Mouse (Mus musculus) CH12F3 (cell line): ENCODE data around the gene Klf9.

Experiments used
- in situ Hi-C: fragments of 300-500 bp; cut with MboI; formaldehyde crosslinking; loops from 2 replicates; pipeline ENCODE4 v1.14.3; 2020; ENCODE audit warnings: low sequenced_read_pairs

The Klf9 gene

DNA sequence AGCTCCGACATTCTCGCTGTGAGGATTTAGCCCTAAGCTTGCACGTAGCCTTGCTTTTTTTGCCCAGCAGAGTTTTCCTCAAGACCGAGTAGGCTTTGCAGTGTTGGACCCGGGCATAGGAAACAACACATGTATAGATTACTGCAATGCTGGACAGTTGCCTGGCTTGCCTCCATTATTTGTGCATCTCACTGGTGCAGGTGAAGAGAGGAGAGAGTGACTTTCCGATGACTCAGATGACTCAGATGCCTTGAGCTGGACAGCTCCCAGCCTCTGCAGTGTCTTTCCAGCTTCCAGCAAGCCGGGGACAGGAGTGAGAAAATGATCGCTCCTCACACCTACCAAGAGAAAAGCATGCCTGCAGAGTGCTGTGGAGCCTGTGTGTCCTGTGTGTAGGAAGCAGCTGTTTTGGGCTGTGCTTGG, 21.4 kb downstream of the Klf9 start:
- in situ Hi-C loops: no loop called here

DNA sequence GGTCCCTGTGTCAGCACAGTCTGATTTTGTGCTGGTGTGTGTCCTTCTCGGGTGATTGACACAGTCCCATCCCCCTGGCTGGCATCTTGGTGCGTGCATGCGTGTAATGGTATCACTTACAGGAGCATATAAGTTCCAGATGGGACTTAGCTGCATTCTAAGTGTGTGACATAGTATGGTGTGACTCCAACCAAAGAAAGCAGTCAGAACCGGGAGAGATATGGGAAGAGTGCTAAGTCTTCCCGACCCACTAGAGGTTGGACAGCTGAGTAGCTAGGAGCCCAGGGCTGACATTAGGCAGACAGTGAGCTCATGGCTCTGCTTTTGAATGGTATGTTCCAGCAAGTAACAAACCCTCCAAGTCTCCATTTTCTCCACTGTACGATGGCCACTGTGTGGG, 21.9 kb downstream of the Klf9 start:
- in situ Hi-C loops: no loop called here

DNA sequence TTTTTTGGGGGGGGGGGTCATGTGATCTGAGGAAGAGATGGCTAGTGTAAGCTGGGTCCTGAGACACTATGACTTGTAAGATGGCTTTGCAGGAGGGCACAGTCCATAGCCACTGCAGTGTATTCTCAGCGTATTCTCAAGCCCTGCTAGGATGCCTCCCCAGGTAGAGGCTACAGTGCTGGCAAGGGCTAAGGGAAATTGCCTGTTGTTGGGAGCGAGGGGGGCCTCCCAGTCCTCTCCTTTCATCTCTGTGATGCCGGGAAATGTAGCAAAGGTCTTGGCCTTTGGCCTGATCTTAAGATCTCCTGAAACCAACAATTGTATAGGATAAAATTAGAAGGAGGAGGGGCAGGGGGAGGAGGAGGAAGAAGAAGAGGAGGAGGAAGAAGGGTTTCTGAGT, 22.3 kb downstream of the Klf9 start:
- in situ Hi-C loops: no loop called here

DNA sequence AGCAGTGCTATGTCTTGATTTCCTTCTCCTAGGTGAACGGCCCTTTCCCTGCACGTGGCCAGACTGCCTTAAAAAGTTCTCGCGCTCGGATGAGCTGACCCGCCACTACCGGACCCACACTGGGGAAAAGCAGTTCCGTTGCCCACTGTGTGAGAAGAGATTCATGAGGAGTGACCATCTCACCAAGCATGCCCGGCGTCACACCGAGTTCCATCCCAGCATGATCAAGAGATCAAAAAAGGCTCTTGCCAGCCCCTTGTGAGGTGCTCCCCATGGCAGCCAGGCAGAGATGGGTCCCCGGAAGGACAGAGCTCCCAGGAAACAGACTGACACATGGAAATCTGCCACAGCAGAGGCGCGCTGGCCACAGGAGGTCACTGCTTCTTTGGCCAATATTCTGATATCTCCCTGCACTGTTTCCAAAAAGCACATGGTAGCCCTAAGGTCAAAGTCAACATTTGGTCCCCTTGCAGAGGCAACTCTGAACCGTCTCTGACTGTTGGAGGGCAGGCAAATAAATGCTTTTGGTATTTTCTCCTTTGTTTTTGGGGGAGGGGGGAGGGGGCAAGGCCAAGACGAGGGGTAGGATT, 23.7 kb downstream of the Klf9 start:
- in situ Hi-C loops: no loop called here

DNA sequence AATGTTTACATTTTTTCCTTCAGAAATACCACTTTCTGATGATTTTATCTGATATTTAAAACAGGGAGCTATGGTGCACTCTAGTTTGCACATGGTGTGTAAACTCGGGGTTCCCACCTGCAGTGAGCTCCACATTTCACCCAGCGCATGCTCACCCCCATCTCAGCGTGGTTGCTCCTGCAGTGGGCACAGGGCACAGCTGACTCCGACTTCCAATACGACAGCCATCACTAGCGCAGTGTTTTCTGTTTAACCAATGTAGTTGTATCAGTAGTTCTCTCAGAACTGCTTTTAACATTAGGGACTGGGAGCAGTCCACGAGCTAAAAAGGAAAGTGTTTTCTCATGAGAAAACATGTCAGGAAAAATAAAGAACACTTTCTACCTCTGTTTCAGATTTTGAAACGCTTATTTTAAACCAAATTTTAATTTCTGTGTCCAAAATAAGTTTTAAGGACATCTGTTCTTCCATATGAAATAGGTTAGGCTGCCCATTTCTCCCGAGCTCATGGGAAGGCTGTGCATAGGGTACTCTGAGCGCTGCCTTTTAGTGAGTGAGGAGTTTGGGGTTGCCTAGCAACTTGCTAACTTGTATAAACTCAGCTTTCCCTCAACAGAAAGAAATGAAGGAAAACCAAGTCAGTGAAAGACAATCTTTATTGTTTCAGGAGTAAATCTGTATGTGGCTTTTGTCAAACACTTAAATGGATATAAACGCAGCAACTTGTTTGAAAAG, 25.7 kb downstream of the Klf9 start:
- in situ Hi-C loops: no loop called here

DNA sequence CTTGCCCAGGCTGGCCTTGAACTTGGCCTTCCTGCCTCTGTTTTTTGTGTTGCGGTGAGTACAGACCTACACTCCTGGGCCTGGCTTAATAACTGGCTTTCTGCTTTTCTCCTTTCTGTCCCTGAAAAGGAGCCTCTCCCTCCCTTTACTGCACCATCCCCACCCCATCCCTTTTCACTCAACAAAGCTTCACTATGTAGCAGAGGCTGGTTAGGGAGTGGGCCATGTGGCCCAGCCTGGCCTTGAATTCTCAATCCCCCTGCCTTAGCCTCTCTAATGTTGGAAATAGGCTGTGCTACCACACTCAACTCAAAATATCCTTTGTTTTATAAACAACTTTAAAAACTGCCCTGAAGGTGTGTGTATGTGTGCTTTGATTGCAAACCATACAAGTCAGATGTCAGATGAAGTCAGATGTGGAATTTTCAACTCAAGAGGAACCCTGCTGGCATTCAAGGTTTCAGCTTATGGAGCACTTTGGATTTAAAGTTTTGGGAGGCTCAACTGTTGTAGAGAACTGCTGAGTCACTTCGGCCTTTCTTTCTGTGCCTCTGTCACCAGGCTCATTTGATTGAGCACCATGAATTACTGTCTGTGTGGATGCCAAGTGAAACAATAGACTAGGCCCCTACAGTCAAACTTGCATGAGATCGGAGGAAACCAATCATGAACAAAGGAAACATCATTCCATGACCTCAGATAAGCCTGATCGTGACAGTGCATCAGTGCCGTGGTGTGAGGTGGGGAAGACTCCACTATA, 28.1 kb downstream of the Klf9 start:
- in situ Hi-C loops: no loop called here

DNA sequence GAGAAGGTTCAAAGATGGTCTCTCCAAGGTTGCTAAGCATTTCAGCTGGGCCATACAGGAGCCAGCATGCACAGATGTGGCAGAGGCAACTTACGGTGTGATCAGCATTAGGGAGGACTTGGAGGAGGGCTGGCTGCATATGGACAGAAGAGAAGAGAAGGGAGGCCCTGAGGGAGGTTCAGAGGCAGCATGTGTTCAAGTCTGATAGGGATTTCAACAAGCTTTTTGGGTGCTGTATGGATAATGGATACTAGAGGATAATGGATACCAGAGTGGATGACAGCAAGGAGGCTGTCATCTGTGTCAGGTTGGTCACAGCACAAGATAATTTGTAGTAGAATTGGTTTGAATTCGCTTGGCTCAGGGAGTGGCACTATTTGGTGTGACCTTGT, 28.6 kb downstream of the Klf9 start:
- in situ Hi-C loops: no loop called here

DNA sequence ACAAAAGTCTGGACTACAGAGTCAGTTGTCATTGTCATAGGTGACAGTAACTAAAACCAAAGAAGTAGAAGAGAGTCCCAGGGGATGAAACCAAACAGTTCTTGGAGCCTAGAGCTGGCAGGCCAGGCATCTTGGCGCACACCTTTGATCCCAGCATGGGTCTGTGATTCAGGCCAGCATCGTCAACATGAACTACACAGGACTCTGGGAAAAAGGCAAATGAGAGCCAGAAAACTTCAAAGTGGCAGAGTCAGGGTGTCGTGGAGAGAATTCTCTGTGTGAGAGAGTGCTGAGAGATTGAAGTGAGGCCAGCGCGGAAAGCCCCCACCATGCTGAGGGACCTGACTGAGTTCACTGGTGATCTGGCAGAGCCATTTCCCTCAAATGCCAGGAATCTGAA, 29.4 kb downstream of the Klf9 start:
- in situ Hi-C loops: no loop called here

DNA sequence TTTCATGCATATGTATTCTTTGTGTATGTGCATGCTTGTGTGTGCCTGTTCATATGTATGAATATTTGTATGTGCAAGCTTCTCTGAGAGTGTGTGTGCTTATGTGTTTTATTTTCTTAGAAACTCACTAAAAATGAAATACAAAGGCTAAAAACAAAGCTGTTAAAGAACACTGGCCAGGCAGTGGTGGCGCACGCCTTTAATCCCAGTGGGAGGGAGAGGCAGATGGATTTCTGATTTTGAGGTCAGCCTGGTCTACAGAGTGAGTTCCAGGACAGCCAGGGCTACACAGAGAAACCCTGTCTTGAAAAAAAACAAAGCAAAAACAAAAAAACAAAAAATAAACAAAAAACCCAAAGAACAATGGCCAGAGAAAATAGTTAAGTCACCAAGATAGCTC, 30.1 kb downstream of the Klf9 start:
- in situ Hi-C loops: no loop called here

DNA sequence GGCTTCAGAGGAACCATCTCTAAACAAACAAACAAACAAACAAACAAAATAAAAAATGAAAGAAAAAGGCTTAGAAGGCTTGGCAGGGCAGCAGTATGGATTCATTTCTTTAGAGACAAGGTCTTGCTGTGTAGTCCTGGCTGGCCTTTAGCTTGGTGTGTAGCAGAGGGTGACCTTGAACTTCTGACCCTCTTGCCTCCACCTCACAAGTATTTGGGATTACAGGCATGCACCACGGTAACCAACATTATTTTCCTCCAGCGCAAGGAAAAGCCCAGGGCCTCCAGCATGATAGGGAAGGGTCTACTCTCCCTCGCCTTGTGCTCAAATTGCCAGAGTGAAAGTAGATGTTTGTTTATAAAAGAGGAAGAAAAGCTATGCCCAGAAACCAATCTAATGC, 34.1 kb downstream of the Klf9 start:
- in situ Hi-C loops: no loop called here

DNA sequence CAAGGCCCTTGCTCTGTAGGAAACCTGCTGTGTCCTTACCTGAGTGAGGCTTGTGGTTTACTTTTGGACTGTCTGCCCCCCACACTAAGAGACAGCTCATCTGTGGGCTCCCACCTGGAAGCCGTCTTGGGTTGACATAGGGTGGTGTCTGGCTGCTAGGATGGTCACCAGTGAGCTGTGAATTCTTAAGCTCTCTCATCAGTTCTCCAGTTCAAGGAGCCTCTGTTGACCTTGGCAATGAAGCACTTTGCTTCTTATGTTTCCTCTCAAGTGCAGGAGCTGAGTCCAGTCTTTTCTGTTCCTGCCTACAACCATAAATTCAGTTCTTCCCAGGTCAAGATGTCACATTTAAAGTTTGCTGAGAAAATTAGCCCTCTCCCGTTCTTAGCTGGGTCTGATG, 34.5 kb downstream of the Klf9 start:
- in situ Hi-C loops: no loop called here

DNA sequence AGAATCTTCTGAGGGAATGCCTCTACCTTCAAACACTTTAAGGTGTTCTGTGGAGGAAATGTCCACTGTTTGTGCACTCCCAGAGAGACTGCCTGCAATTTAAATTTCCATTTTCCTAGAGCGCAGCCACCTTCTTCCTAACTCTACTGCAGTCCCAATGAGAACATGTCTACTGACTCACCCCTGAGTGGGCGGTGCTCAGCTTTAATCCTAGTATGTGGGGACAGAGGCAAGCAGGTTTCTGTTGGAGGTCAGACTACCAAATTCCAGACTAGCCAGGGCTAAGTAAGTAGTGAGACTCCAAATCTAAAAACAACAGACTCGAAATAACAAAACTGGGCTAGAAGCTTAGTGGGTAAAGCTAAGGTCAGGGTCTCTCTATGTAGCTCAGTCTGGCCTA, 37.5 kb downstream of the Klf9 start:
- in situ Hi-C loops: no loop called here

DNA sequence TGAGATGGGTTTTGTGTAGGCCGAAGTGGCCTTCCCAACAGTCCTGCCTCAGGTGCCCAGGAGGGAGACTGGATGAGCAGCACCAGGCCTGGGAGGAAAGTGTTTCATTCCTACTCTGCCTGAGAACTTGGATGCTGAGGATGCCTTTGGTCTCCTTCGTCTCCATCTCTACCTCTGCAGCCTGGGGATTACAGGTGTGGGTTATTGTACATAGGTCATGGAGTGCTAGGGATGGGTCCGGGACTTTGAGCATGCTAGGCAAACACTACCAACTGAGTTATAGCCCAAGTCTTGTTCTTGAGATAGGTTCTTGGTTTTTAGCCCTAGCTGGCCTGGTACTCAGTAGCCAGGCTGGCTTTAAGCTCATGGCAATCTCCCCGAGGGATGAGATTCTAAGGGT, 42.5 kb downstream of the Klf9 start:
- in situ Hi-C loops: no loop called here

DNA sequence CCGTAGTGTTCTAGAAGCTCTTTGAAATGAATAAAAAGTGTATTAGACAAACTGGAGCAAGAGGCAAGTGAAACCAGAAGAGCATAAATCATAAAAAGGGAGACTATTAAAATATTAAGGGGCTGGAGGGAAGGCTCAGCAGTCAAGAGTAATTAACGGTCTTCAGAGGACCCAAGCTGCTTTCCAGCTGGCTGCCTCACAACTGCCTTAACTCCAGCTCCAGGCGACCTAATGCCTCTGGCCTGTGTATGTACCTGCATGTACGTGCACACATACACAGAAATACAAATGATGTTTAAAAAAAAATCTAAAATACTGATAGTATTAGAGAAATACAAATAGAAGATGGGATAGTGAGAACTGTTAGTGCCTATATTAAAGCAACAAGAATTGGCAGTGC, 43.0 kb downstream of the Klf9 start:
- in situ Hi-C loops: no loop called here

DNA sequence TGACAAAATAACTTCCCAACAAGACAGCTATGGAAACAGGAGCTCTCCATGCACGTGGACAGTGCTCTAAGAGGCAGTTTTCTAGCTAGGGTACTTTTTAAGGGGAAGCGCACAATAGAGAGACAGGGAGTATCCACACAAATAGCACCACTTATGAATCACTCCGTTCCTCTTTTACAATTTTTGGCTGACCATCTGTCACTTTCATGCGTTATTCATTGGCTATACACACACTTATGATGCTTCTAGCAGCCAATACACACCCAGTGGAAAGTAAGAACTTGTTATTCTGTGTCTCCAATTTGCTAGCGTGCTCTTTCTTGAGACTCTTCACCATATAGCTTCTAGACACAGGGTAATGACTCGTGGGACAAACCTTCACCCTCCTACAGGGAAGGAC, 46.7 kb downstream of the Klf9 start:
- in situ Hi-C loops: no loop called here

DNA sequence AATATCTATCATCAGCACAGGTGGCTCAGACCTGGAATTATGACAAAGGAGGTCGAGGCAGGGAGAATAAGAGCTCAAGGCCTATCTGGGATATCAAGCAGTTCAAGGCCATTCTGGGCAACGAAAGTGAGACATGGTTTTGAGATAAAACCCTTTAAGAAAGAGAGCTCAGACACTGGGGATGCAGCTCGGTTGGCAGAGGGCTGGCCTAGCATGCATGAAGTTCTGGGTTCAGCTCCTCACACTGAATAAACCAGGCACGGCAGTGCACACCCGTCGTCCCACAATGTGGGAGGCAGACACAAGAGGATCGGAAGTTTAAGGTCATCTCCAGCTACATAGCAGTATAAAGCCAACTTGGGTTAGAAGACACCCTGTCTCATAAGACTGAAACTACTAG, 48.0 kb downstream of the Klf9 start:
- in situ Hi-C loops: no loop called here

DNA sequence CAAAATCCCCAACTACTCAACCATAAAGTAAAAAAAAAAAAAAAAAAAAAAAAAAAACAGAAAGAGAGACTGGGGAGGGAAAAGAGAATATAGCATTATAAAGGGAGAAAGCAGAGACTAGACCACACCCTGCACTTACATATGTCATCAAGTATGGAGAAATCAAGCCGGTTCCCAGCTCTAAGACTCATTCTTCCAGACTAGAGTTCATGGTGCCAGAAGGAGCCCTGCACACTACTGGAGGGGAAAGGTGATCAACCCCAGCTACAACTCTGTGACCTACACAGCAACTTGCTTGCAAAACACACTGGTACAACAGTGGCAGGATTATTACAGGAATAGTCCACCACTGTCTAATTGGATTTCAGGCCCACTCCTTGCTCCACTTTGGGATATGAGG, 48.7 kb downstream of the Klf9 start:
- in situ Hi-C loops: no loop called here

DNA sequence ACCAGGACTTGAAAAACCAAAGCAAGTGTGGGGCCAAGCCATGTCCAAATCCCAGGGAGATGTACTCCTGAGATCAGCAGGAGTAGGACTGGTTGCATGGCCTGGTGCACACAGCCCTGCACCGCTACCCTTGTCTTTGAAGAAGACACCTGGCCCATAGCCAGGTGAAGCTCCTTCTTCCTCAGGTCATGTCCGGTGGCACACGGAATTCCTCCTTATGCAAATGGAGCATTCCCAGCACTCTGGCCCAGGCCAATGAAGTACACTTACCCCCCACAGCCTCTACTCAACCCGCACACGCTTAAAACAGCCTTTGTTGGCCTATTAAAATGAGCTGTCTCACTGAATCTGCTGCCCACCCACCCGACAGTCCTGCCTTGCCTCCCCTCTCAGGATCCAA, 50.5 kb downstream of the Klf9 start:
- in situ Hi-C loops: no loop called here

DNA sequence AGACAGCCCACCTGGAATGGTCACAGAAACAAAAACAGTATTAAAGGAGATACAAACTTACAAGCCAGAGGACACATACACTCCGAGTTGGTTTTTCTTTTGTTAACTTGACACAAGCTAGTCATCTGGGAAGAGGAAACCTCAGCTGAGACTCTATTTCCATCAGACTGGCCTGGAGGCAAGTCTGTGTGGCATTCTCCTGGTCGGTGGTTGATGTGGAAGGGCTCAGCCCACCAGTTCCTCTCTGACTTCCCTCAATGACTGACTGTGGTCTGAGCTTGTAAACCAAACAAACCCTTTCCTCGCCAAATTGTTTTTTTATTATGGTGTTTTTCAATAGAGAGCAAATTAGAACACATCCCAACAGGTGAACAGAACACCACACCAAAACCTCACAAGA, 52.0 kb downstream of the Klf9 start:
- in situ Hi-C loops: no loop called here

DNA sequence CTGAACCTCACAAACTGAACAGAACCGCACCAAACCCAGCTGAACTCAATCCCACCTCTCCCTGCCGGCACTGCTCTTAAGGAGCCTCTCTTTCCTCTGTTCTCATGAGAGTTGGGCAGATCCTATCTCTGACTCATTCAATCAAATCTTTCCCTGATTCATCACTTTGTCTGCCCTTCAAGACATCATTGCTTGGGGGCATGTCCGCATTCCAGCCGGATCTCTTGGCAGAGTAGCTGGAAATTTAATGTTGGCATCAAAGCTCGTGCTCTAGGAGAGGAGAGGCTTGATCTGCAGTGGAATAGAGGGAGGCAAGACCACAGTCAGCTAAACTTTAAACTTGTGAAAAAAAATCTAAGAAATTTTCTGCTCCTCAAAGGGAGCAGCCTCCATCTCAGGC, 61.1 kb downstream of the Klf9 start:
- in situ Hi-C loops: no loop called here

DNA sequence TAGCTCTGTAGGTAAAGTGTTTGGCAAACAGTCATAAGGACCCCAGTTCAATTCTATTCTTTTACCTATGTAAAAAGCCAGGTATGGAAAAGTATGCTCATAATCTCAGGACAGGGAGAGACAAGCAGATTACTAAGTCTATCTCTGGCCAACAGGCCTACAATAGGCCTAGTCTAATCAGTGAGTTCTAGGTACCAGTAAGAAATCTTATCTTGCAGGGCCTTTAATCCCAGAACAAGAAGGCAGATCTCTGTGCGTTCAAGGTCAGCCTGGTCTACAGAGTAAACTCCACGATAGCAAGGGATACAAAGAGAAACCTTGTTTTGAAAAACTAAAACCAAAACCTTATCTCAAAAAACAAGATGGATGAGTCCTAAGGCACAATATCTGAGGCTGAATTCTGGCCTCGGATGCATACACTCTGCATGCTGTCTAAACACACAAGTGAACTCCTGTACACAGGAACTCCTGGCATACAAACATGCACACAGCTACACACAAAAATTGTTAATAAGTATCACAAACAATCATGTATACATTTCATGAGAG, 62.6 kb downstream of the Klf9 start:
- in situ Hi-C loops: no loop called here

DNA sequence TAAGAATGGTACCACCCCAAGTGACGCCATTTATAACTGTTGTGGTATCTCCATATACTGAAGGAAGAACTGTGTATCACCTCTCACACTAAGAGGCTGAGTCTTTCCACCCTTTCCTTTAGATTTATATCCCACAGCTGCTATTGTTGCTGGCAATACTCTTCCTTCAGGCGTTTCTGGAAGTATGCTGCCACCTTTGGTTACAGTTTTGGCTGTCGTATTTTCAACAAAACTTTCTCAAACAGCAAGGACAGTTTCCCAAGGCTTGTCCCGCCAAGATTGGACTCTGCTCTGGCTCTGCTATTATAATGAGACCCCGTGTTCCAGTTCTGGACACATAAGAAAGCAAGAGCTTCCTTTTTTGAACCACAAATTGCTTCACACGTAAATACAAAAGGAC, 70.3 kb downstream of the Klf9 start:
- in situ Hi-C loops: no loop called here
